Mouse (Mus musculus) hindbrain, embryonic 16.5 days (tissue): ENCODE measurements around the gene Strn4. TPM values are rescaled to one million over a fixed set of nuclear protein-coding genes. Genes with fewer than 3 reads are reported as not detected.

Experiments used
- polyA plus RNA-seq: library from polyadenylated mRNA; unstranded; fragments of >200 nt; fragmentation: Nextera tagmentation; extraction: Ambion mirVana; gene quantifications from 2 replicates; pipeline ENCODE4 v1.2.1, GENCODE M21; 2015

Gene Strn4
- polyA plus RNA-seq, 1 experiment from 2014 or later: 159 TPM

Other genes with a start within 250 kb of the Strn4 start
- 28.5 and 33.5 TPM in 2 replicates for gene Arhgap35, start 200.9 kb upstream of the Strn4 start, polyA plus RNA-seq
- not detected in 2 replicates for gene Ceacam15, start 140.2 kb upstream of the Strn4 start, polyA plus RNA-seq
- gene Ceacam9, start 94.0 kb upstream of the Strn4 start, polyA plus RNA-seq: 0.33 and 0.51 TPM in 2 replicates
- gene Ap2s1, start 77.5 kb upstream of the Strn4 start, polyA plus RNA-seq: 447 and 505 TPM in 2 replicates
- 9.6 and 11.5 TPM in 2 replicates for gene Slc1a5, start 34.5 kb upstream of the Strn4 start, polyA plus RNA-seq
- gene Fkrp, start 843 bp downstream of the Strn4 start, polyA plus RNA-seq: 46.9 and 48.4 TPM in 2 replicates
- 5.2 and 6.5 TPM in 2 replicates for gene Prkd2, start 27.0 kb downstream of the Strn4 start, polyA plus RNA-seq
- gene Dact3, start 59.4 kb downstream of the Strn4 start, polyA plus RNA-seq: 2.9 and 3.5 TPM in 2 replicates
- gene Gng8, start 75.9 kb downstream of the Strn4 start, polyA plus RNA-seq: 1.5 and 1.6 TPM in 2 replicates
- 0.14 and 0.26 TPM in 2 replicates for gene Ptgir, start 90.6 kb downstream of the Strn4 start, polyA plus RNA-seq
- gene Calm3, start 108.2 kb downstream of the Strn4 start, polyA plus RNA-seq: 419 and 442 TPM in 2 replicates
- 143 and 146 TPM in 2 replicates for gene Pnmal2, start 128.8 kb downstream of the Strn4 start, polyA plus RNA-seq
- 57.4 and 58.3 TPM in 2 replicates for gene Pnmal1, start 143.8 kb downstream of the Strn4 start, polyA plus RNA-seq
- 5.7 and 7.4 TPM in 2 replicates for gene Gm42372, start 167.2 kb downstream of the Strn4 start, polyA plus RNA-seq
- gene Ccdc8, start 176.8 kb downstream of the Strn4 start, polyA plus RNA-seq: 7.9 and 9.9 TPM in 2 replicates
- gene Ppp5c, start 212.0 kb downstream of the Strn4 start, polyA plus RNA-seq: 132 and 138 TPM in 2 replicates
- gene Hif3a, start 246.5 kb downstream of the Strn4 start, polyA plus RNA-seq: 6.9 and 8.9 TPM in 2 replicates